Mouse (Mus musculus): Measurements from ENCODE around the gene Bcl6b. TPM values are rescaled to one million over a fixed set of nuclear protein-coding genes. Genes with fewer than 3 reads are reported as not detected.

Bcl6b gene
- polyA plus RNA-seq, 1 experiment, result 1.6 TPM

DNA sequence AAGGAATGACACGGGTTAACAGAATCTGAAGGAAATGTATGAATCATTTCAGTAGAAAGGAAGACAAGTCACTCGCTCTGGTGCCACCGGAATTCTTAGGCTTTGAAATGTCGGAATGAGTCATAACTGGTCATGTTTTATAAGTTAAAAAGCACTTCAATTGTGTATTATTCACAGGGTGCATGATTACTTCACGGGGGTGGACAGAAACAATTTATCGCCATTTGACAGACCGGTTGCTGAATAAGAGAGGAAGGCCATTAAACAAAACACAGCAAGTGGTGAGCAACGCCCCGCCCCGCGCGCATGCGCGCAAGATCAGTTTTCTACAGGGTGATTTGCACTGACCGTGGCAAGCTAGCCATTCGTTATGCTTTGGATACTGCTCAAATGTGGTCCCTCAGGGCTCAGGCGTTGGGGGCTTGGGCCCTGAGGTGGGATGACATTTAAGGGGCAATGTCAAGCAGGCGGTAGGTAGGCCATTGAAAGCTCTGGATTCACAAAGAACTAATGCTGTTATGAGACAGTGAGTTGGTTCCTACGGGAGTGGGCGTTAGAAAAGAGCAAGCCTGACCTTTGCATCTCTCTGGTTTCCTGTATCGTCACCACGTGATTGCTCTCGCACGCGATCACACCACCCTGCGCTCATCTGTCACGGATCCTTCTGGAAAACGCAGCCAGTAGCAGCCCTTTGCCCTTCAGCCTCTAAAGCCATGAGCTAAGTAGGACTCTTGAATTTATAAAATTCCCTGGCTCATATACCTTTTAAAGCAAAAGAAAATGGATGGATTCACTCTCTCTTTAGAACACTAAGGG is 40.1 kb downstream of the Bcl6b start:
- Histone ChIP-seq H3K4me3 (ENCODE audit: control insufficient read depth, insufficient read depth, low read length) (no peak overlapping the region), H3K4me1 (replicated peaks; ENCODE audit: control insufficient read depth, insufficient read depth, low read length) (no peaks in the 10 kb centered on the region), H3K27ac (ENCODE audit: control insufficient read depth, insufficient read depth, low read length) (no peak overlapping the region), H3K27me3 (ENCODE audit: control insufficient read depth, insufficient read depth, low read length) (no peaks in the 10 kb centered on the region), H3K36me3 (ENCODE audit: control insufficient read depth, insufficient read depth, low read length) (no peaks in the 10 kb centered on the region)
- DNase-seq, result no peak
- 95% methylated on average over 28 of the region's 28 CpGs for WGBS
- no peak for TF ChIP-seq CTCF (IDR thresholded peaks at IDR 0.05; ENCODE audit: borderline replicate concordance, control insufficient read depth, extremely low read depth, insufficient read depth, low read length, poor library complexity)
- TF ChIP-seq POLR2A (IDR thresholded peaks at IDR 0.05; ENCODE audit: control insufficient read depth, extremely low read depth, insufficient read depth, low read length, poor library complexity), result no peak

DNA sequence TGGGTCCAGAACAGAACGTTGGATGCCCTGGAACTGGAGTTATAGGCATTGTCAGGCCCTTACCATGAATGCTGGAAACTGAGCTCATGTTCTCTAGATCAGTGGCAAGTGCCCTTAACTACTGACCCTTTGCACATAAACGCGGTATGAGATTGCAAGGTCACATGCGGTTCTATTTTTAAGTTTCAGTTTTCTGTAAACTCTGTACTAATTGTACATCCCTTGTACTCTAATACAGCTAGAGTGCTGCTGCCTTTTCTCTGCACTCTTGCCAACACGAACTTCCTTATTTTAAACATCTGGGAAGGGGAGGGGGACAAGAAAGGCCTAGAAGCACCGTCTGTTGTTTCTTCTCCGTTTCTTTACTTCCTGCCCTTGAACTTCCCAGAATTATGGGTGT is 44.5 kb downstream of the Bcl6b start:
- no peak for TF ChIP-seq CTCF (IDR thresholded peaks at IDR 0.05; ENCODE audit: borderline replicate concordance, control insufficient read depth, extremely low read depth, insufficient read depth, low read length, poor library complexity)
- no peak for TF ChIP-seq POLR2A (IDR thresholded peaks at IDR 0.05; ENCODE audit: control insufficient read depth, extremely low read depth, insufficient read depth, low read length, poor library complexity)
- no peak overlapping the region for H3K27ac ChIP-seq (ENCODE audit: control insufficient read depth, insufficient read depth, low read length)
- DNase-seq, result no peak
- H3K36me3 ChIP-seq (ENCODE audit: control insufficient read depth, insufficient read depth, low read length), result no peaks in the 10 kb centered on the region
- H3K4me1 ChIP-seq (replicated peaks; ENCODE audit: control insufficient read depth, insufficient read depth, low read length), result no peaks in the 10 kb centered on the region
- H3K27me3 ChIP-seq (ENCODE audit: control insufficient read depth, insufficient read depth, low read length), result no peaks in the 10 kb centered on the region
- H3K4me3 ChIP-seq (ENCODE audit: control insufficient read depth, insufficient read depth, low read length), result no peak overlapping the region
- WGBS, result 20% methylated on average over 7 of the region's 7 CpGs

DNA sequence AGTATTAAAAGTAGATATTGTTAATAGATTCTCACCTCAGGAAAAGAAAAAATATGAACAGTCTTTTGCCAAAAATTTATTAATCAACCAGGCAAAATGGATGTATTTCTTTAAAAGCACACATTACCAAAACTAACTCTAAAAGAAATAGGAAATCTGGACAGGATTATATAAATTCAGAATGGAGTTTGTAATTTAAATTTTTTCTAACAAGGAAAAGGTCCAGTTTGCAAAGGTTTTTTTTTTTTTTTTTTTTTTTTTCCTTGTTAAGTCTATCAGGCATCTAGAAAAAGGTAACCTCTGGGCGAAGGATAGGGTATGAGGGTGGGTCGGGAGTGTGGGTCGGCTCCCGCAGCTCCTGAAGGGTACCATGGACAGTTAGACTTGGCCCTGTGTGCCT is 49.1 kb downstream of the Bcl6b start:
- Histone ChIP-seq H3K4me1 (replicated peaks; ENCODE audit: control insufficient read depth, insufficient read depth, low read length) (no peaks in the 10 kb centered on the region), H3K4me3 (ENCODE audit: control insufficient read depth, insufficient read depth, low read length) (no peak overlapping the region), H3K27me3 (ENCODE audit: control insufficient read depth, insufficient read depth, low read length) (no peaks in the 10 kb centered on the region), H3K36me3 (ENCODE audit: control insufficient read depth, insufficient read depth, low read length) (no peaks in the 10 kb centered on the region), H3K27ac (ENCODE audit: control insufficient read depth, insufficient read depth, low read length) (no peak overlapping the region)
- TF ChIP-seq POLR2A (IDR thresholded peaks at IDR 0.05; ENCODE audit: control insufficient read depth, extremely low read depth, insufficient read depth, low read length, poor library complexity), result no peak
- no peak for TF ChIP-seq CTCF (IDR thresholded peaks at IDR 0.05; ENCODE audit: borderline replicate concordance, control insufficient read depth, extremely low read depth, insufficient read depth, low read length, poor library complexity)
- 98% methylated on average over 4 of the region's 4 CpGs for WGBS
- no peak for DNase-seq

DNA sequence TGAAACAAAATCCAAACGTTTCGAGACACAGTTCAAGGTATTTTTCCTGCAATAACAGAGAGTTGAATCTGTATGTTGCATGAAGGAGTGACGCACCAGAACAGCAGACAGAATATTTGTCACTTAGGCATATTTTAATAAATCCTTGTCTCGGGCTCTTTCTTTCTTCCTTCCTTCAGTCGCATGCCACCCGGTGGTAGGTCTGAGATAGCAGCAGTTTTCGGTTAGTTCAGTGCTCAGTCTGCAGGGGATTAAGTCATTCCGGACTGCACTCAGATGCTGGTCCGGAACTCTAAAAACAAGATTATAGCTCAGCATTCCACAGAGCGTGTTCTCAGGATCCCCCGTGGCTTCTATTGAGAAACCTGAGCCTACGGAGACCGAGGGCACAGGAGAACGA is 50.2 kb downstream of the Bcl6b start:
- WGBS, result 37% methylated on average over 14 of the region's 14 CpGs
- Histone ChIP-seq H3K36me3 (ENCODE audit: control insufficient read depth, insufficient read depth, low read length) (no peaks in the 10 kb centered on the region), H3K4me3 (ENCODE audit: control insufficient read depth, insufficient read depth, low read length) (no peak overlapping the region), H3K27ac (ENCODE audit: control insufficient read depth, insufficient read depth, low read length) (no peak overlapping the region), H3K27me3 (ENCODE audit: control insufficient read depth, insufficient read depth, low read length) (no peaks in the 10 kb centered on the region), H3K4me1 (replicated peaks; ENCODE audit: control insufficient read depth, insufficient read depth, low read length) (no peaks in the 10 kb centered on the region; the same call in 1 of the 2 replicates)
- no peak for TF ChIP-seq POLR2A (IDR thresholded peaks at IDR 0.05; ENCODE audit: control insufficient read depth, extremely low read depth, insufficient read depth, low read length, poor library complexity)
- TF ChIP-seq CTCF (IDR thresholded peaks at IDR 0.05; ENCODE audit: borderline replicate concordance, control insufficient read depth, extremely low read depth, insufficient read depth, low read length, poor library complexity), result no peak
- DNase-seq, result no peak

DNA sequence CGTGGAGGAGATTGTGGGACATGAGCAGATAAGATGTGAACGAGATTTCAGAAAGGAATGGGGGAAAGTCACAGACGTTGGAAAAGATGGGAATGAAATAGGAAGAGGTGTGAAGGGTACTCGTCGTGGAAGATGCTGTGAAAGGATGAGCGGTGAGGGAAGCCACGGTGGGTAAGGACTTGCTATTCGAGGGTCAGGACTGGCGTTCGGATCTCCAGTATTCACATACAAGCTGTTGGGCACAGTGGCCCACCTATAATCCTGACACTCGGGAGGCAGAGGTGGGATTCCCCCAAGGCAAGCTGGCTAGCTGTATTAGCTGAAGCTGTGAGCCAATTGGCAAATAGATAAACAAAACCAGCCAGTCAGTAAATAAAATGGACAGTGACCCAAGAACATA is 50.8 kb downstream of the Bcl6b start:
- no peak for DNase-seq
- no peaks in the 10 kb centered on the region; the same call in 1 of the 2 replicates for H3K4me1 ChIP-seq (replicated peaks; ENCODE audit: control insufficient read depth, insufficient read depth, low read length)
- no peak overlapping the region for H3K4me3 ChIP-seq (ENCODE audit: control insufficient read depth, insufficient read depth, low read length)
- H3K27ac ChIP-seq (ENCODE audit: control insufficient read depth, insufficient read depth, low read length), result no peak overlapping the region
- no peak for TF ChIP-seq POLR2A (IDR thresholded peaks at IDR 0.05; ENCODE audit: control insufficient read depth, extremely low read depth, insufficient read depth, low read length, poor library complexity)
- 90% methylated on average over 11 of the region's 11 CpGs for WGBS
- no peaks in the 10 kb centered on the region for H3K36me3 ChIP-seq (ENCODE audit: control insufficient read depth, insufficient read depth, low read length)
- H3K27me3 ChIP-seq (ENCODE audit: control insufficient read depth, insufficient read depth, low read length), result no peaks in the 10 kb centered on the region

DNA sequence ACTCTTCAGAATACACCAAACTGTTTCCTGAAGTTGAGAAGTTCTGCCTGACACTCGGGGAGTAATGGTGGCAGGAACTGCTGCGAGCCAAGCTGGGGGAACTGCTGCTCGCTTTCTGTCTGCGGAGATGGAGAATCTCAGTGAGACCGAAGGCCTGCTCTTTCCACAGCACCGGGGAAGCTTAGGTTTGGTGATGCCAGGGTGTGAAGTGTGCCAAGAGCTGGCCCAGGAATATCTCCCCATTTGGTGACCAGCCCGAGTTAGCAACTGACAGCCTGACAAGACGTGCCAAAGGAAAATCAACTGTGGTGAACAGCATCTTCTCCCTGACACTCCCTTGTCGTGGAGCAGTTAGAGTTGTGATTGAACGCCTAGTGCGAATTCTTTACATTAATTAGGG is 51.3 kb downstream of the Bcl6b start:
- H3K27ac ChIP-seq (ENCODE audit: control insufficient read depth, insufficient read depth, low read length), result no peak overlapping the region
- TF ChIP-seq POLR2A (IDR thresholded peaks at IDR 0.05; ENCODE audit: control insufficient read depth, extremely low read depth, insufficient read depth, low read length, poor library complexity) (no peak), CTCF (IDR thresholded peaks at IDR 0.05; ENCODE audit: borderline replicate concordance, control insufficient read depth, extremely low read depth, insufficient read depth, low read length, poor library complexity) (no peak)
- WGBS, result 92% methylated on average over 11 of the region's 11 CpGs
- H3K4me1 ChIP-seq (replicated peaks; ENCODE audit: control insufficient read depth, insufficient read depth, low read length), result no peaks in the 10 kb centered on the region; the same call in 1 of the 2 replicates
- no peak overlapping the region for H3K4me3 ChIP-seq (ENCODE audit: control insufficient read depth, insufficient read depth, low read length)
- no peaks in the 10 kb centered on the region for H3K36me3 ChIP-seq (ENCODE audit: control insufficient read depth, insufficient read depth, low read length)
- no peaks in the 10 kb centered on the region for H3K27me3 ChIP-seq (ENCODE audit: control insufficient read depth, insufficient read depth, low read length)
- DNase-seq, result no peak

All from thymus, adult 2 months (tissue).